Mouse (Mus musculus) stomach, embryonic 14.5 days (tissue): ENCODE data around the gene Fgf2. TPM values are rescaled to one million over a fixed set of nuclear protein-coding genes. Genes with fewer than 3 reads are reported as not detected.

Experiments
- ATAC-seq: fragments of 200-750 bp; cut with Nextera tagmentation; 2 replicates; pipeline ENCODE4 v1.8.0; 2017; ENCODE audit warnings: low read depth, moderate TSS enrichment; ENCODE audit not compliant: insufficient number of reproducible peaks, insufficient read depth, low FRiP score
- H3K27ac ChIP-seq: fragments of 300-500 bp; sonication (generic); 2 replicates; pipeline ENCODE4 v1.5.1; 2014; ENCODE audit warnings: mild to moderate bottlenecking, low read length, moderate library complexity, mixed read lengths
- H3K27me3 ChIP-seq: fragments of 300-500 bp; sonication (generic); 2 replicates; pipeline ENCODE4 v1.6.1; 2014; ENCODE audit warnings: low read length, control low read depth, mixed read lengths; ENCODE audit not compliant: control insufficient read depth, insufficient read depth
- H3K36me3 ChIP-seq: fragments of 300-500 bp; sonication (generic); 2 replicates; pipeline ENCODE4 v1.6.1; 2014; ENCODE audit warnings: mild to moderate bottlenecking, control low read depth, low read length, moderate library complexity, mixed read lengths; ENCODE audit not compliant: control insufficient read depth, insufficient read depth
- H3K4me1 ChIP-seq: fragments of 300-500 bp; sonication (generic); 2 replicates; pipeline ENCODE4 v1.6.1; 2014; ENCODE audit warnings: low read length, control low read depth, mixed read lengths; ENCODE audit not compliant: control insufficient read depth, insufficient read depth
- H3K4me2 ChIP-seq: fragments of 300-500 bp; sonication (generic); replicated peaks from 2 replicates; pipeline ENCODE4 v1.6.1; 2014; ENCODE audit warnings: low read depth, low read length, control low read depth
- H3K4me3 ChIP-seq: fragments of 300-500 bp; sonication (generic); 2 replicates; pipeline ENCODE4 v1.5.1; 2014; ENCODE audit warnings: low read depth, low read length, control low read depth
- H3K9ac ChIP-seq: fragments of 300-500 bp; sonication (generic); replicated peaks from 2 replicates; pipeline ENCODE4 v1.6.1; 2014; ENCODE audit warnings: low read depth, mild to moderate bottlenecking, control low read depth, low read length, moderate library complexity, mixed read lengths
- H3K9me3 ChIP-seq: fragments of 300-500 bp; sonication (generic); 2 replicates; pipeline ENCODE4 v1.6.1; 2016; ENCODE audit warnings: low read depth, low read length, control low read depth; ENCODE audit not compliant: control insufficient read depth
- WGBS: fragments of 180-500 bp; shearing (Covaris S2); extraction: QIAGEN DNeasy Blood & Tissue Kit; methylation state at CpG from one replicate; pipeline ENCODE4 v1.1.7; 2014; 5-methylcytosine and 5-hydroxymethylcytosine counted together
- polyA plus RNA-seq: library from polyadenylated mRNA; unstranded; fragments of >200 nt; fragmentation: Nextera tagmentation; extraction: Ambion mirVana; gene quantifications from 2 replicates; pipeline ENCODE4 v1.2.1, GENCODE M21; 2014

Gene Fgf2
- 2.4 and 3.1 TPM in 2 replicates for polyA plus RNA-seq

DNA sequence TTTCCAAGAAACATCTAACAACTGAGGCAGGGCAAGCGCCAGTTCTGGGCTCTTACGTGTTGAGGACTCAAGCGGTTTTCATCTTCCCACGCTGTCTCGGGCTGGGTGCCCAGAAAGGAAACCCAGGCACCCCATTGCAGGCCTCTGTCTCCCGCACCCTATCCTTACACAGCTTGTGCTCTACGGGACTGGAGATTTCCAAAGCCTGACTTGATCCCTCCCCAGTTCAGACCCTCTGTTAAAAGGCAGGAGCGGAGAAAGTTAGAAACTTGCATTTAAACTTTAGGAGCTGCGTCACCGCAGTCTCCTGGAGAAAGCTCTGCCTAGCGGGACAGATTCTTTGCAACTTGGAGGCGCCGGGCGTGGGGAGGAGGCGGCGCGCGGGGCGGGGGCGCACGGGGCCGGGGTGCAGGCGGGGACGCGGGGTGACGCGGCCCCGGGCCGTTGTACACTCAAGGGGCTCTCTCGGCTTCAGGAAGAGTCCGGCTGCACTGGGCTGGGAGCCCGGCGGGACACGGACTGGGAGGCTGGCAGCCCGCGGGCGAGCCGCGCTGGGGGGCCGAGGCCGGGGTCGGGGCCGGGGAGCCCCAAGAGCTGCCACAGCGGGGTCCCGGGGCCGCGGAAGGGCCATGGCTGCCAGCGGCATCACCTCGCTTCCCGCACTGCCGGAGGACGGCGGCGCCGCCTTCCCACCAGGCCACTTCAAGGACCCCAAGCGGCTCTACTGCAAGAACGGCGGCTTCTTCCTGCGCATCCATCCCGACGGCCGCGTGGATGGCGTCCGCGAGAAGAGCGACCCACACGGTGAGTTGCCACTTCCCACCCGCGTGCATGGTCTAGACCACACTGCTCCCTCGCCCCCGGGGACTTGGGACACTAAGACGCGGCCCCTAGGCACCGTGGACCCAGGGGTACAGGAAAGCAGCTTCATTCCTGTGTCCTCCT, at the start of gene Fgf2:
Gene Fgf2, plus strand, starts transcription at position 126 of the 945 bp plus-strand sequence.
- no peak within 1 kb of the TSS for H3K27ac ChIP-seq
- peak within 1 kb of the TSS; percentile 72 for H3K4me3 ChIP-seq
- 0 out of 2 replicates have a peak, but pooled peaks have one; percentile 51 for ATAC-seq
- peaks cover 5% of the 10 kb centered on the region; the same call in 1 of the 2 replicates for H3K4me1 ChIP-seq
- H3K36me3 ChIP-seq, result no peaks in the 10 kb centered on the region
- peak within 1 kb of the TSS; percentile 66 for H3K9ac ChIP-seq
- H3K4me2 ChIP-seq, result peak within 1 kb of the TSS; percentile 98
- H3K27me3 ChIP-seq, result no peaks in the 10 kb centered on the region; the same call in 1 of the 2 replicates
- WGBS, result 2% methylated on average over 64 of the region's 75 CpGs
- H3K9me3 ChIP-seq, result no peaks in the 10 kb centered on the region

DNA sequence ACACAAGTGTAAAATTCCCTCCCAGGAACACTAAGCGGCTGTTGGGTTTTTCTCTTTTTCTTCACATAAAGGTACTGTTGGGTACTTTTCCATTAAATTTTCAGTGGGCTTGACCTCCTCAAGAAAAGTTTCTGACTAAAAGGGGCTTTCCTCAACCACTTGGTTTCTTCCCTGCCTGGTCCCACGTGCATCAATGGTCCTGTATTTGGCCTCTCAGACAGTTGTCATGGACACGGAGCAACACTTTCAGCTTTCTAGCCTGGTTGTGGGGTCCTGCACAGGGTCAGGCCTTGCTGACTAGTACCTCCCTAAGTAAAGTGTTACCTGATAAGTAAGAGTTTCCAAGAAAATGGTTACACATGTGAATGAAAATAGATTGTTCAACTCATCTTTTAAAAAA, 48.7 kb upstream of the Fgf2 start:
- H3K9ac ChIP-seq, result no peak overlapping the region
- WGBS, result 76% methylated on average over 3 of the region's 3 CpGs
- no peak for ATAC-seq

DNA sequence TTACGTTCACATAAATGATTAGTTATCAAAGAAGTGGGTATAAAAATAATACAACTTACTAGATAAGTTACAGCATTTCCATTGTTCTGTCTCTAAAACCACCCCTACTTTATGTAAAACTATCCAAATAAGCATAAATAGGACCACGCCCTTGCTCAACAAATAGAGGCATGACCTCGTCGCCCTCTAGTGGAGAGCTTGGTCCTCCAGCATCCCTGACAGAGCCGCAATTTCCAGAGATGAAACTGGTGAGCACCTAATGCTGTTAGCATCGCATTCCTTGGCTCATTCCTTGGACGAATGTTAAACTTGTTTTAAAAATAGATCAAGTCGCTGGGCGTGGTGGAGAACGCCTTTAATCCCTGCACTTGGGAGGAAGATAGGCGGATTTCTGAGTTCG, 45.5 kb upstream of the Fgf2 start:
- no peak for ATAC-seq
- Histone ChIP-seq H3K4me3 (no peak overlapping the region), H3K9me3 (no peaks in the 10 kb centered on the region), H3K27ac (no peak overlapping the region), H3K9ac (no peak overlapping the region), H3K4me1 (no peaks in the 10 kb centered on the region), H3K36me3 (no peaks in the 10 kb centered on the region), H3K27me3 (no peaks in the 10 kb centered on the region), H3K4me2 (no peak overlapping the region)
- 38% methylated on average over 12 of the region's 12 CpGs for whole genome bisulfite sequencing

More for the DNA sequence above, 48.7 kb upstream of the Fgf2 start:
- Histone ChIP-seq H3K4me2 (no peak overlapping the region), H3K27me3 (no peaks in the 10 kb centered on the region), H3K4me3 (no peak overlapping the region), H3K9me3 (no peaks in the 10 kb centered on the region), H3K27ac (no peak overlapping the region), H3K36me3 (no peaks in the 10 kb centered on the region), H3K4me1 (no peaks in the 10 kb centered on the region)

DNA sequence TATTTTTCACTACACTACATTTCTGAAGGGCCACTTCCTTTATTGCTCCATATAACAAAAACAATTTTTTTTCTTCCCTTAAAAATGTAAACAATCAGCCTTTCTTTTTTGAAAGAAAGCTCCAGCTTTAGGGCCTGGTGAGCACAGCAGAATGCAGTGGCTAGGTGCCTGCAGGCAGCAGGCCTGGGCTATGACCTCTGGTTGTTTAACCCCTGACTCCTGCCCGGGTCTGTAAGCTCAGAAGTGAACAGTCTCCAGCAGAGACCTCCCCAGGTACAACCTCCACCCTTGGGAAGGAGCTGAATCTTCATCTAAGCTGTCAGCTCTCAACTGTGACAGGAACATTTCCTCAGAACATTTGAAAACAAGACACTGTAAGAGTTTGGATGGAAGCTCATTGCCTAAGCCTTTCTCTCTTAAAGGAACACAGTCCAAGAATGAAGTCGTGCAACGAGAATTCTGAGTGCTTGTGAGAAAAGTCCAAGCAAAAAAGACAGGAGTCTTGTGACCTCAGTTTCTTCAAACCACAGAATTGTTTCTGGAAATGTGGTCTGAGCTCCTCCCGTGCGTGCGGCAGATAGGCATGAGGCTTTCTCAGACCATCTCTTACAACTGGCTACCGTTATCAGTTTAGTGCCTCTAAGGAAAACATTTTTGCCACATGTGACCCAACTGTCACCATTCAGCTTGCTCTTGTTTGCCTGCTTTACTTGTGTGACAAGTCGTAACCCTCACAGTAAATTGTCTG, 44.6 kb upstream of the Fgf2 start:
- Histone ChIP-seq H3K27ac (no peak overlapping the region), H3K4me1 (no peaks in the 10 kb centered on the region), H3K9ac (no peak overlapping the region; the same call in 1 of the 2 replicates), H3K9me3 (no peaks in the 10 kb centered on the region), H3K36me3 (no peaks in the 10 kb centered on the region), H3K4me3 (no peak overlapping the region), H3K4me2 (no peak overlapping the region), H3K27me3 (no peaks in the 10 kb centered on the region)
- 63% methylated on average over 8 of the region's 8 CpGs for WGBS
- no peak for ATAC-seq

DNA sequence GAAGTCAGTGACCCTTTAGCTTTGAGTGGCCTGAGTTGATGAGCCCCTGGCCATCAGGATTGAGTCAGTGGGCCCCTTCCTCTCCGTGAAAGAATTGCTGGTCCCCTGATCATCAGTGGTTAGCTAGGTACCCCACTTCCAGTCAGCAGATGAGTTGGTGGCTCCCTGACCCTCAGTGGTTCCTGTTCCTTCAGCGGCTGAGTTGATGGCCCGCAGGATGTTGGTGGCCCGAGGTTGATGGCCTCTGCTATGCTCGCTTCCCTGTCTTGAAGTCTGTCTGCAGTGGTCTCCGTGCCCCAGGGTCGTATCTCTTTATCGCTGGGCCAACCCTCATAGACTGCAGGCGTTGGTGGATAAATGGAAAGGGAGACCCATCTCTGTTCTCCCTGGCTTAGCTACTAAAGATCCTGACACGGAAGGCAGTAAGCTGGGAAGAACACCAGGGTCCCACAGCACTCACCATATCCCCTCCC, 36.2 kb upstream of the Fgf2 start:
- H3K4me2 ChIP-seq, result peak overlapping the region; percentile 62

DNA sequence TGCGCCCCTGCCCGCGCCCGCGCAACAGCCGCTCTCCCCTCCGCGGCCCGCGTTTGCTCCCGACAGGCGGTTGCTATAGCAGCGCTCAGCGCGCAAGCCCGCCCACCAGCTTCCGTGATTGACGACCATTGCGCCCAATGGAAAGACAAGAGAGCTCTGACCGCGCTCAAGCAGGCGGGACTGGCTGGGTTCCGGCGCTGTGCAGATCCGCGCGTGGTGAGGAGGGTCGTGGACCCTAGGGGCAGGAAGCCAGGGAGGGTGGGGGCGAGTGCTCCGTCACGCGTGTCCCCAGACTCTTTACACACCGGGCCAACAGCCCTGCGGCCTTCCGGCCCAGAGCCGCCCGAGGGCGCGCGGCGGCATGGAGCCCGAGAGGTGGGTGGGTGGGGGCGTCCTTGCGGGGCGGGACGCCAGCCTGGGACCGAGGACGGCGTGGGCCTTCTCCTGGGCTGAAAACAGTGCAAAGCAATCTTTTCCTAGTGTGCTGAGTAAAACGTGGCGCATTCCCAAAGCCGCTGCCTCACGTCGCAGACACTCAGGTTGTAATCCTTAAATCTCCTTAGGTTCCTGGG, 35.7 kb upstream of the Fgf2 start, which contains the start of the genes Bbs12 and Cetn4:
Gene Bbs12, plus strand, starts transcription at position 185 of the 572 bp plus-strand sequence.
Gene Cetn4, minus strand, starts transcription at position 339 of the 572 bp plus-strand sequence.
- WGBS, result under 1% methylated on average over 54 of the region's 54 CpGs
- Histone ChIP-seq H3K27me3 (no peaks in the 10 kb centered on the region), H3K36me3 (no peaks in the 10 kb centered on the region), H3K27ac (peak within 1 kb of the TSS; percentile 83), H3K4me1 (0 out of 2 replicates have a peak, but pooled peaks cover 3% of the 10 kb centered on the region), H3K9me3 (no peaks in the 10 kb centered on the region), H3K9ac (peak within 1 kb of the TSS; percentile 71), H3K4me2 (peak within 1 kb of the TSS; percentile 62), H3K4me3 (peak within 1 kb of the TSS; percentile 79)
- peak; percentile 100 for ATAC-seq

More for the DNA sequence above, 36.2 kb upstream of the Fgf2 start:
- H3K4me3 ChIP-seq, result peak overlapping the region; percentile 79
- H3K36me3 ChIP-seq, result no peaks in the 10 kb centered on the region
- WGBS, result 3% methylated on average over 10 of the region's 10 CpGs
- no peaks in the 10 kb centered on the region for H3K9me3 ChIP-seq
- H3K27me3 ChIP-seq, result no peaks in the 10 kb centered on the region
- no peak overlapping the region for H3K27ac ChIP-seq
- no peak for ATAC-seq
- H3K9ac ChIP-seq, result peak overlapping the region; percentile 71; the same call in 1 of the 2 replicates
- H3K4me1 ChIP-seq, result 0 out of 2 replicates have a peak, but pooled peaks cover 3% of the 10 kb centered on the region

DNA sequence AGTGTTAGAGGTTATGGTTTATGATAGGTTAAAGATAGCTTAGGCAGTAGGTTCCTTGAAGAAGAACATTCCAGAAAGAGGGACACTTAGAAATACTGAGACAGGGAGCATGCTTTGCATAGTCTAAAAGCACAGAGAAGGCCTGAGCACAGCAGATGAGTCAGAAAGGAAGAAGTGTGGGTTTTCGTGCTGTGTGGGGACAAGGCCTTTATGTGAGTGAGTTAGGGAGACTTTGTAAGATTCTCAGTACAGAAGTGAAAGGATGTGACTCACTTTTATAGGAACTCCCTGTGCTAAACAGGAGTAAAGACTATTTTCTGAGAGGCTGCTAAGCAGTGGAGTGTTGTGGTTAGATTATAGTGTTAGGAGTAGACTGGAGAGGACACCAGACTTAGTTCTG, 34.8 kb upstream of the Fgf2 start:
- Histone ChIP-seq H3K27ac (no peak overlapping the region), H3K9me3 (no peaks in the 10 kb centered on the region), H3K27me3 (no peaks in the 10 kb centered on the region), H3K4me1 (0 out of 2 replicates have a peak, but pooled peaks cover 3% of the 10 kb centered on the region), H3K9ac (no peak overlapping the region), H3K4me3 (peak overlapping the region; percentile 79), H3K4me2 (peak overlapping the region; percentile 62), H3K36me3 (no peaks in the 10 kb centered on the region)
- ATAC-seq, result no peak
- 29% methylated on average over 1 of the region's 1 CpGs for WGBS

DNA sequence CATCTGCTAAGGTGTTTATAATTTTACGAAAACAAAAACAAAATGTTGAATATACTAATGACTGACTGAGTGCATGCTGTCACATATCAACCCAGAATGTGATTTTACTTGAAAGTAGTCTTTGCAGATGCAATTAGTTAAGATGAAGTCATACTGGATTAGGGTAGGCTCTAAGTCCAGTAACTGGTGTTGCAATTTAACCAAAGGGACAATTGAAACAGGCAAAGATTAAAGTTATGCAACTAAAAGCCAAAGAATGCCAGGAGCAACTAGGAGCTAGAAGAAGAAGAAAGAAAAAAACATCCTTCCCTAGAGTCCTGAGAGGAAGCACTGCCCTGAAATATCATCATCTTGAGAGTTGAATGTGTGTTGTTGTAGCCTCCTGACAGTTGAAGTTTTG, 31.9 kb upstream of the Fgf2 start:
- H3K4me1 ChIP-seq, result 0 out of 2 replicates have a peak, but pooled peaks cover 3% of the 10 kb centered on the region
- H3K27me3 ChIP-seq, result no peaks in the 10 kb centered on the region
- H3K9me3 ChIP-seq, result no peaks in the 10 kb centered on the region
- 93% methylated on average over 1 of the region's 1 CpGs for WGBS
- no peak for ATAC-seq
- H3K36me3 ChIP-seq, result peaks cover 6% of the 10 kb centered on the region; the same call in 1 of the 2 replicates
- H3K4me3 ChIP-seq, result no peak overlapping the region
- no peak overlapping the region for H3K4me2 ChIP-seq
- no peak overlapping the region for H3K27ac ChIP-seq
- no peak overlapping the region for H3K9ac ChIP-seq
